Mouse (Mus musculus) MEL (cell line): ENCODE data around the gene Mogat2. TPM values are rescaled to one million over a fixed set of nuclear protein-coding genes. Genes with fewer than 3 reads are reported as not detected.

ENCODE experiments used
- DNase-seq: peaks from one replicate; pipeline ENCODE4 v3.0.0; 2011; ENCODE audit warnings: low read depth, low spot score
- H3K27ac ChIP-seq: 2 replicates; pipeline ENCODE4 v1.5.1; 2012; ENCODE audit warnings: low read depth, mild to moderate bottlenecking, control low read depth, low read length, moderate library complexity; ENCODE audit not compliant: control insufficient read depth
- H3K27me3 ChIP-seq, 2 experiments: fragments of 150-350 bp in 1 of 2; sonication (generic) in 1 of 2; 2 replicates each; pipeline ENCODE4 v1.6.1; 2012; ENCODE audit warnings: low read length in 2 of 2, mild to moderate bottlenecking in 2 of 2, improper control_type of control experiment in 1 of 2, moderate library complexity in 1 of 2; ENCODE audit not compliant: insufficient read depth in 2 of 2, control insufficient read depth in 1 of 2
- H3K36me3 ChIP-seq, 2 experiments: 2 replicates each; pipeline ENCODE4 v1.6.1; 2012 to 2014; ENCODE audit warnings: low read length in 2 of 2, improper control_type of control experiment in 1 of 2, inconsistent platforms in 1 of 2, mild to moderate bottlenecking in 1 of 2; ENCODE audit not compliant: insufficient read depth in 2 of 2, control insufficient read depth in 1 of 2
- H3K4me1 ChIP-seq, 2 experiments: fragments of 150-350 bp in 1 of 2; sonication (generic) in 1 of 2; 2 replicates each; pipeline ENCODE4 v1.6.1; 2012; ENCODE audit warnings: low read length in 2 of 2, improper control_type of control experiment in 1 of 2, mild to moderate bottlenecking in 1 of 2; ENCODE audit not compliant: insufficient read depth in 2 of 2, control insufficient read depth in 1 of 2
- H3K4me3 ChIP-seq, 2 experiments: fragments of 150-350 bp in 1 of 2; sonication (generic) in 1 of 2; 2 replicates each; pipeline ENCODE4 v1.5.1; 2012; ENCODE audit warnings: low read depth in 2 of 2, low read length in 2 of 2, mild to moderate bottlenecking in 2 of 2, moderate library complexity in 2 of 2, control low read depth in 1 of 2, improper control_type of control experiment in 1 of 2; ENCODE audit not compliant: control insufficient read depth in 1 of 2, insufficient read depth in 1 of 2
- H3K79me2 ChIP-seq: 2 replicates; pipeline ENCODE4 v1.6.1; 2012; ENCODE audit warnings: mild to moderate bottlenecking, low read length, moderate library complexity; ENCODE audit not compliant: control insufficient read depth, poor library complexity, insufficient read depth
- H3K9ac ChIP-seq: 2 replicates; pipeline ENCODE4 v1.6.1; 2012; ENCODE audit warnings: low read depth, mild to moderate bottlenecking, control low read depth, low read length, moderate library complexity; ENCODE audit not compliant: control insufficient read depth, poor library complexity, severe bottlenecking
- H3K9me3 ChIP-seq: fragments of 150-350 bp; sonication (generic); replicated peaks from 2 replicates; pipeline ENCODE4 v1.6.1; 2012; ENCODE audit warnings: mild to moderate bottlenecking, low read length, improper control_type of control experiment, moderate library complexity; ENCODE audit not compliant: insufficient read depth
- BHLHE40 ChIP-seq: IDR thresholded peaks from 2 replicates; pipeline ENCODE4 v1.6.1; 2012; ENCODE audit warnings: low read depth, mild to moderate bottlenecking, inconsistent platforms, low read length, improper control_type of control experiment, borderline replicate concordance
- CHD1 ChIP-seq: IDR thresholded peaks from 2 replicates; pipeline ENCODE4 v1.6.1; 2012; ENCODE audit warnings: low read depth, mild to moderate bottlenecking, inconsistent platforms, low read length, improper control_type of control experiment
- CHD2 ChIP-seq: IDR thresholded peaks from 2 replicates; pipeline ENCODE4 v1.6.1; 2011; ENCODE audit warnings: low read length, improper control_type of control experiment
- CTCF ChIP-seq, 3 experiments: IDR thresholded peaks in 2 of 3; conservative IDR thresholded peaks in 1 of 3; 2 replicates each; pipeline ENCODE4 v1.5.1; 2011 to 2012; ENCODE audit warnings: low read length in 3 of 3, low read depth in 2 of 3, mild to moderate bottlenecking in 2 of 3, improper control_type of control experiment in 1 of 3, inconsistent platforms in 1 of 3, mixed read lengths in 1 of 3, moderate library complexity in 1 of 3; ENCODE audit not compliant: control insufficient read depth in 1 of 3, insufficient read depth in 1 of 3, poor library complexity in 1 of 3, severe bottlenecking in 1 of 3
- ELF1 ChIP-seq: IDR thresholded peaks from 2 replicates; pipeline ENCODE4 v1.6.1; 2014; ENCODE audit warnings: low read depth, mild to moderate bottlenecking, inconsistent platforms, low read length, improper control_type of control experiment, moderate library complexity
- EP300 ChIP-seq, 2 experiments: IDR thresholded peaks; 2 replicates each; pipeline ENCODE4 v1.6.1; 2011; ENCODE audit warnings: improper control_type of control experiment in 2 of 2, low read length in 2 of 2, low read depth in 1 of 2, mild to moderate bottlenecking in 1 of 2
- GATA1 ChIP-seq: IDR thresholded peaks from 2 replicates; pipeline ENCODE4 v1.6.1; 2011; ENCODE audit warnings: low read depth, low read length, improper control_type of control experiment
- HCFC1 ChIP-seq: IDR thresholded peaks from 2 replicates; pipeline ENCODE4 v1.6.1; 2012; ENCODE audit warnings: low read depth, mild to moderate bottlenecking, inconsistent platforms, low read length, improper control_type of control experiment, moderate library complexity
- JUND ChIP-seq: IDR thresholded peaks from 2 replicates; pipeline ENCODE4 v1.6.1; 2011; ENCODE audit warnings: low read depth, mild to moderate bottlenecking, improper control_type of control experiment, low read length
- KAT2A ChIP-seq: conservative IDR thresholded peaks from 2 replicates; pipeline ENCODE4 v1.6.1; 2012; ENCODE audit warnings: low read depth, low read length, improper control_type of control experiment, inconsistent platforms
- MAX ChIP-seq: IDR thresholded peaks from 2 replicates; pipeline ENCODE4 v1.6.1; 2011; ENCODE audit warnings: low read length, improper control_type of control experiment
- MAZ ChIP-seq: IDR thresholded peaks from 2 replicates; pipeline ENCODE4 v1.6.1; 2012; ENCODE audit warnings: low read depth, mild to moderate bottlenecking, inconsistent platforms, low read length, improper control_type of control experiment
- MEF2A ChIP-seq: IDR thresholded peaks from 2 replicates; pipeline ENCODE4 v1.6.1; 2014; ENCODE audit warnings: low read depth, mild to moderate bottlenecking, inconsistent platforms, low read length, improper control_type of control experiment; ENCODE audit not compliant: poor library complexity, insufficient replicate concordance, severe bottlenecking; ENCODE audit errors: extremely low read depth
- NELFE ChIP-seq: IDR thresholded peaks from 2 replicates; pipeline ENCODE4 v1.6.1; 2011; ENCODE audit warnings: low read depth, low read length, improper control_type of control experiment
- NRF1 ChIP-seq: IDR thresholded peaks from 2 replicates; pipeline ENCODE4 v1.6.1; 2014; ENCODE audit warnings: low read depth, mild to moderate bottlenecking, inconsistent platforms, low read length, improper control_type of control experiment, moderate library complexity; ENCODE audit not compliant: poor library complexity, insufficient read depth, severe bottlenecking
- POLR2AphosphoS2 ChIP-seq: IDR thresholded peaks from 2 replicates; pipeline ENCODE4 v1.6.1; 2011; ENCODE audit warnings: low read length, improper control_type of control experiment
- POLR2AphosphoS5 ChIP-seq: IDR thresholded peaks from 2 replicates; pipeline ENCODE4 v1.6.1; 2012; ENCODE audit warnings: low read depth, borderline replicate concordance, mild to moderate bottlenecking, inconsistent platforms, low read length, moderate library complexity, mixed read lengths
- SMC3 ChIP-seq: IDR thresholded peaks from 2 replicates; pipeline ENCODE4 v1.6.1; 2011; ENCODE audit warnings: low read depth, low read length, improper control_type of control experiment
- TAL1 ChIP-seq: IDR thresholded peaks from 2 replicates; pipeline ENCODE4 v1.6.1; 2012; ENCODE audit warnings: mild to moderate bottlenecking, inconsistent platforms, low read length, moderate library complexity, mixed read lengths
- TBP ChIP-seq: IDR thresholded peaks from 2 replicates; pipeline ENCODE4 v1.8.0; 2011; ENCODE audit warnings: low read depth, low read length, improper control_type of control experiment
- TCF12 ChIP-seq: IDR thresholded peaks from 2 replicates; pipeline ENCODE4 v1.6.1; 2014; ENCODE audit warnings: low read depth, mild to moderate bottlenecking, inconsistent platforms, low read length, improper control_type of control experiment, moderate library complexity
- USF1 ChIP-seq: IDR thresholded peaks from 2 replicates; pipeline ENCODE4 v1.6.1; 2014; ENCODE audit warnings: low read depth, mild to moderate bottlenecking, inconsistent platforms, low read length, improper control_type of control experiment, moderate library complexity
- polyA plus RNA-seq, 2 experiments: library from polyadenylated mRNA; stranded (reverse) in 1 of 2; unstranded in 1 of 2; fragments of >175 nt in 1 of 2; fragments of >200 nt in 1 of 2; gene quantifications; 2 replicates each; pipeline versions ENCODE4 v1.2.1 to v1.2.4; 2012; ENCODE audit warnings: low replicate concordance in 2 of 2, low read depth in 1 of 2; ENCODE audit not compliant: insufficient read length in 2 of 2, insufficient read depth in 1 of 2, missing spikeins in 1 of 2
- total RNA-seq: library from RNA; depleted of rRNA; stranded (reverse); fragments of 300-350 nt; gene quantifications from 2 replicates; pipeline ENCODE4 v1.2.3, GENCODE M21; 2012

The Mogat2 gene
- total and polyA plus RNA-seq, 3 experiments: 0.13 TPM; not detected in 2

DNA sequence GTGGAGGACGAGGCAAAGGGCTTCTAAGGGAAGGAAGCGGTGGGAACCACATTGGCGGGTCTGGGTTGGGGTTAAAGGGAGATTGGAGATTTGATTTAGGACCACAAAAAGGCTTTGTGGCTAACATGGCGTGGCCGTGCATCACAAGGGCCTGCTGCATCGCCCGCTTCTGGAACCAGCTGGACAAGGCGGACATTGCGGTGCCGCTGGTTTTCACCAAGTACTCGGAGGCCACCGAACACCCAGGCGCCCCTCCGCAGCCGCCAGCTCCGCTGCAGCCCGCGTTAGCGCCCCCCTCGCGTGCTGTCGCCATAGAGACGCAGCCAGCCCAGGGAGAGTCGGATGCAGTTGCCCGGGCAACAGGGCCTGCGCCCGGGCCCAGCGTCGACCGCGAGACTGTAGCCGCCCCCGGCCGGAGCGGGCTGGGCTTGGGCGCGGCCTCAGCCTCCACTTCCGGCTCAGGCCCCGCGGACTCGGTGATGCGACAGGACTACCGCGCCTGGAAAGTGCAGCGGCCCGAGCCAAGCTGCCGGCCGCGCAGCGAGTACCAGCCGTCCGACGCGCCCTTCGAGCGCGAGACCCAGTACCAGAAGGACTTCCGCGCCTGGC lies 29.6 kb upstream of the Mogat2 start:
- Histone ChIP-seq H3K4me1 (no peaks in the 10 kb centered on the region), H3K9ac (no peak overlapping the region), H3K27ac (no peak overlapping the region), H3K9me3 (no peaks in the 10 kb centered on the region), H3K27me3 (peaks cover 2% of the 10 kb centered on the region in 2 experiments; a peak in 3 of 4 replicates), H3K4me3 (no peak overlapping the region), H3K36me3 (no peaks in the 10 kb centered on the region), H3K79me2 (no peaks in the 10 kb centered on the region)
- TF ChIP-seq USF1 (no peak), MEF2A (no peak), POLR2AphosphoS5 (no peak), POLR2AphosphoS2 (no peak), HCFC1 (no peak), JUND (no peak), MAZ (no peak), CHD2 (no peak), MAX (no peak), BHLHE40 (no peak), SMC3 (no peak), GATA1 (no peak), NELFE (no peak), TBP (no peak), TCF12 (no peak), NRF1 (no peak), CHD1 (no peak)
- no peak for DNase-seq

DNA sequence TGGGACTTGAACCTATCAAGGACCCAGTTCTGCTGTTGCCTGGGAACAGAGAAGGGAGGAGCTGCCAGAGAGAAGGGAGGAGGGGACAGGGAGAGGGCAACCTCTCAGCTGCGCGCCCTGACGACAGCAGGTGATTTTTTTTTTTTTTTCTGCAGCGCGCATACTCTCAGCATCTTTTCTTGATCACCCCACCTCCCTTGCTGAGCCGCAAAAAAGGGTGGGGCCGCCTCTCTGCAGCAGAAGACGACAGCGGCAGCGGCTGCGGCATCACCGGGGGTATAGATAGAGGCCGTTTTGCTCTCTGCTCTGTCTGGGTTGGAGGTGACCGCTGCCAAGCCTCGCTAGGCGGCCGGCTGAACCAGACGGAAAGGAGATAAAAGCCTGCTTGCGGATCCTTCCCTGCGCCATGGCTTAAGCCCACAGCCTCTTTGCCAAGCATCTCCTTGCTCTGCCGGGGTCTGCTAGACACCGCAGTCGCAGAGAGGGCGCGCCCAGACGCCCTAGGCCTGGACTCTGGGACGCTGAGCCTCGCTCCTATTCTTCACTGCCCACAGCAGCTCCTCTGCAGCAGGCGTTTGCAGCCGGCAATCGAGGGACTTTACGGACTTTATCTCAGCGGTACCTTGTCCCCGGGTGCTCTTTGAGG lies 29.0 kb upstream of the Mogat2 start, which contains the start of gene Map6:
Gene Map6, plus strand, starts transcription at position 197 of the 646 bp plus-strand sequence.
- Histone ChIP-seq H3K4me3 (no peak within 1 kb of the TSS), H3K4me1 (no peaks in the 10 kb centered on the region), H3K27ac (no peak within 1 kb of the TSS), H3K79me2 (no peaks in the 10 kb centered on the region), H3K27me3 (peaks cover 0 to 2% of the 10 kb centered on the region in 2 experiments; a peak in 3 of 4 replicates), H3K9ac (no peak within 1 kb of the TSS), H3K36me3 (no peaks in the 10 kb centered on the region), H3K9me3 (no peaks in the 10 kb centered on the region)
- TF ChIP-seq KAT2A (no peak), MAZ (no peak), POLR2AphosphoS2 (no peak), HCFC1 (no peak), TBP (no peak), MEF2A (no peak), ELF1 (no peak), CHD1 (no peak), BHLHE40 (no peak), CTCF (IDR thresholded peaks at IDR 0.05 in 2 of 3, conservative IDR thresholded peaks at IDR 0.05 in 1 of 3; ENCODE audit: control insufficient read depth in 1 of 3, insufficient read depth in 1 of 3, low read depth in 2 of 3, low read length in 3 of 3, poor library complexity in 1 of 3, severe bottlenecking in 1 of 3) (no peak), TAL1 (no peak), SMC3 (no peak), EP300 (IDR thresholded peaks at IDR 0.05; ENCODE audit: low read depth in 1 of 2, low read length in 2 of 2) (no peak)
- no peak for DNase-seq
